Mouse (Mus musculus): ENCODE results near the gene Rab25.

DNA sequence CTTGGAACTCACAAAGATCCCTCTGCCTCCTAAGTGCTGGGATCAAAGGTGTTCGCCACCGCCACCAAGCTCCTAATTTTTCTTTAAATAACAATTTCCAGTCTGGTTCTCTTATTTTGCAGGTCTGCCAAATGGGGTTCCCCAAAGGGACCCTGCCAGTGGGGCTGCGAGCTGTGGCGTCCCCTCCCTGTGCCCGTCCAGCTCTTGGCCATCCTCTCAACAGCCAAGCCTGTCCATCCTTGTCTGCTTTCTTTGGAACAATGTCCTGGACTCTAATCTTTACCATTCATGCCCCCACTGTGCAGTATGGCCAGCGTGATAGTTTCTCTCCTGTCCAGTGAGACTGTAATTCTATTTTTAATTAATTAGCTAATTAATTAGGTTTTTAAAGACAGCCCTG lies 26.9 kb downstream of the Rab25 start:
- no peak for TF ChIP-seq CTCF (conservative IDR thresholded peaks at IDR 0.05; ENCODE audit: low read length)
- no peak for TF ChIP-seq POU5F1 (IDR thresholded peaks at IDR 0.05; ENCODE audit: borderline replicate concordance, low read length)

Measured in E14TG2a.4 (cell line).